In the genomic region with DNA sequence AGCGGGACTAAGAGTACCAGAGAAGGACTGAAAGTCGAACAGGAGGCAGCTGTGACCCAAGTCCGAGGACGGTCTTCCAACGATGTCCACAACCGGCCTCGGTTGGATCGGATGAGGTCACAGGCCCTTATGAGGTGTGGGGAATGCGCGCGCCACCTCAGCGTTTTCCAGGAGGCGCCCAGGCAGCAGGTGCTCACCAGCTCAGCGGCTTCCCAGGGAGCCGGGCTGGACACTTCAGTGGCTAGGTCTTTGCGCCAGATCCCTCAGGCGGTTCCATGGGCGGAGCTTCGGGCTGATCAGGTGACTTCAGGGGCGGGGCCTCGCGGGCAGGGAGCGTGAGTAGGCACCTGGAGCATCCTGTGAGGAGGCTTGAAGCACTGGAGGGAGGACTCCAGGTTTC, we compare ENCODE assay signal across 9 mouse cellular contexts. TPM values are rescaled to one million over a fixed set of nuclear protein-coding genes. Genes with fewer than 3 reads are reported as not detected.
A peak's percentile ranks its signal among the peaks of the same experiment; 100 is the strongest.
DNase-seq lines count a peak whose midpoint lies in the region; ATAC-seq lines count a peak whose summit lies in the region.
"Had no signal": no experiment of that assay in that cellular context is flagged by ENCODE, and none has a peak within 500 bp of the region (broad histone marks: within the 10 kb centered on the region; RNA-seq: fewer than 3 reads in every experiment).

Gene Gm11639 (plus strand): TSS at position 160 of the 400 bp plus-strand sequence.

- no peak for ATAC-seq in forebrain, embryonic 14.5 days
- ATAC-seq in limb, embryonic 13.5 days (ENCODE audit: low FRiP score, low read depth) = no peak; the same call in 1 of the 2 replicates
- ATAC-seq in neural tube, embryonic 11.5 days (ENCODE audit: insufficient read depth, low FRiP score, low TSS enrichment) = no peak
- ATAC-seq in monocyte, adult 5-6 weeks (replicated peaks; ENCODE audit: insufficient number of reproducible peaks, low FRiP score, low TSS enrichment, poor library complexity, severe bottlenecking) = no peak

- no peaks in the 10 kb centered on the region for H3K9me3 ChIP-seq in forebrain, embryonic 14.5 days (replicated peaks; ENCODE audit: control insufficient read depth, low read length)
- H3K9me3 ChIP-seq in limb, embryonic 13.5 days = no peaks in the 10 kb centered on the region
- H3K9me3 ChIP-seq in neural tube, embryonic 11.5 days (ENCODE audit: control insufficient read depth, low read length) = no peaks in the 10 kb centered on the region
- H3K9me3 ChIP-seq: limb, embryonic 15.5 days had no signal

- no peaks in the 10 kb centered on the region for H3K4me1 ChIP-seq in forebrain, embryonic 14.5 days (ENCODE audit: control insufficient read depth, insufficient read depth, low read length)
- H3K4me1 ChIP-seq in limb, embryonic 13.5 days = 0 out of 2 replicates have a peak, but pooled peaks cover 2% of the 10 kb centered on the region
- H3K4me1 ChIP-seq in neural tube, embryonic 11.5 days (ENCODE audit: control insufficient read depth, insufficient read depth, low read length) = no peaks in the 10 kb centered on the region
- H3K4me1 ChIP-seq: limb, embryonic 15.5 days had no signal

- 33% methylated on average over 23 of the region's 23 CpGs for WGBS in forebrain, embryonic 14.5 days
- 17% methylated on average over 23 of the region's 23 CpGs for WGBS in limb, embryonic 13.5 days
- WGBS in neural tube, embryonic 11.5 days = 23% methylated on average over 23 of the region's 23 CpGs

- no peaks in the 10 kb centered on the region for H3K36me3 ChIP-seq in forebrain, embryonic 14.5 days (ENCODE audit: control insufficient read depth, insufficient read depth, low read length)
- no peaks in the 10 kb centered on the region for H3K36me3 ChIP-seq in limb, embryonic 13.5 days
- no peaks in the 10 kb centered on the region for H3K36me3 ChIP-seq in neural tube, embryonic 11.5 days (ENCODE audit: control insufficient read depth, insufficient read depth, low read length)
- H3K36me3 ChIP-seq: limb, embryonic 15.5 days had no signal

- H3K27me3 ChIP-seq in forebrain, embryonic 14.5 days (replicated peaks; ENCODE audit: control insufficient read depth, insufficient read depth, low read length) = no peaks in the 10 kb centered on the region
- peaks cover 6% of the 10 kb centered on the region for H3K27me3 ChIP-seq in limb, embryonic 13.5 days
- H3K27me3 ChIP-seq in neural tube, embryonic 11.5 days (ENCODE audit: control insufficient read depth, insufficient read depth, low read length) = no peaks in the 10 kb centered on the region

- DNase-seq in thymus, postnatal 14 days = peak; percentile 32
- no peak for DNase-seq in thymus, postnatal 25 days
- DNase-seq in forebrain, embryonic 14.5 days (ENCODE audit: low spot score) = no peak
- no peak for DNase-seq in neural tube, embryonic 11.5 days (ENCODE audit: low spot score)
- DNase-seq in left cerebral cortex, postnatal 4 days = no peak
- DNase-seq in adrenal gland, adult 8-10 months = no peak

- no peak within 1 kb of the TSS for H3K27ac ChIP-seq in forebrain, embryonic 14.5 days (ENCODE audit: low read depth, low read length)
- H3K27ac ChIP-seq in limb, embryonic 13.5 days = no peak within 1 kb of the TSS
- no peak within 1 kb of the TSS for H3K27ac ChIP-seq in neural tube, embryonic 11.5 days (ENCODE audit: low read depth, low read length)
- H3K27ac ChIP-seq: limb, embryonic 15.5 days had no signal

- H3K4me2 ChIP-seq in forebrain, embryonic 14.5 days (ENCODE audit: low read length) = peak within 1 kb of the TSS; percentile 21; the same call in 1 of the 2 replicates
- peak within 1 kb of the TSS; percentile 37 for H3K4me2 ChIP-seq in limb, embryonic 13.5 days (replicated peaks)
- H3K4me2 ChIP-seq in neural tube, embryonic 11.5 days (ENCODE audit: low read depth) = peak within 1 kb of the TSS; percentile 19
- H3K4me2 ChIP-seq: limb, embryonic 15.5 days had no signal

- H3K9ac ChIP-seq in forebrain, embryonic 14.5 days (ENCODE audit: low read length) = no peak within 1 kb of the TSS
- no peak within 1 kb of the TSS for H3K9ac ChIP-seq in limb, embryonic 13.5 days
- H3K9ac ChIP-seq in neural tube, embryonic 11.5 days (ENCODE audit: low read length) = no peak within 1 kb of the TSS
- H3K9ac ChIP-seq: limb, embryonic 15.5 days had no signal

- H3K4me3 ChIP-seq in forebrain, embryonic 14.5 days (ENCODE audit: low read depth, low read length) = no peak within 1 kb of the TSS
- H3K4me3 ChIP-seq in limb, embryonic 13.5 days = 0 out of 2 replicates have a peak within 1 kb of the TSS, but pooled peaks have one; percentile 10
- H3K4me3 ChIP-seq in neural tube, embryonic 11.5 days (ENCODE audit: low read depth, low read length) = no peak within 1 kb of the TSS
- H3K4me3 ChIP-seq: limb, embryonic 15.5 days had no signal

- intact Hi-C loops in left cerebral cortex, postnatal 4 days (cut with DNase I) = no loop called here

RNA-seq across cellular contexts. Expression of gene Gm11639, which starts in this region (rescaled TPM):
- polyA plus RNA-seq in forebrain, embryonic 14.5 days (2014; fragmentation: Nextera tagmentation; extraction: Ambion mirVana) = not detected in 2 replicates
- not detected in 2 replicates for polyA plus RNA-seq in limb, embryonic 13.5 days (2015; fragmentation: Nextera tagmentation; extraction: Ambion mirVana)
- polyA plus RNA-seq in neural tube, embryonic 11.5 days (2014; fragmentation: Nextera tagmentation; extraction: Ambion mirVana) = not detected in 2 replicates
- not detected in 3 replicates for total RNA-seq in monocyte, adult 5-6 weeks (2017)
- total RNA-seq in left cerebral cortex, postnatal 4 days (2021) = under 1 TPM; 0.79 to 0.96 TPM
- under 1 TPM; 0.03 TPM for total RNA-seq in adrenal gland, adult 8-10 months (2022)
- polyA plus RNA-seq: limb, embryonic 15.5 days had no signal
